Mouse (Mus musculus): ENCODE results near the gene Ctcf. TPM values are rescaled to one million over a fixed set of nuclear protein-coding genes. Genes with fewer than 3 reads are reported as not detected.

Ctcf gene
- total and polyA plus RNA-seq, 2 experiments from 2014 or later, result 52.5 to 86.0 TPM

DNA sequence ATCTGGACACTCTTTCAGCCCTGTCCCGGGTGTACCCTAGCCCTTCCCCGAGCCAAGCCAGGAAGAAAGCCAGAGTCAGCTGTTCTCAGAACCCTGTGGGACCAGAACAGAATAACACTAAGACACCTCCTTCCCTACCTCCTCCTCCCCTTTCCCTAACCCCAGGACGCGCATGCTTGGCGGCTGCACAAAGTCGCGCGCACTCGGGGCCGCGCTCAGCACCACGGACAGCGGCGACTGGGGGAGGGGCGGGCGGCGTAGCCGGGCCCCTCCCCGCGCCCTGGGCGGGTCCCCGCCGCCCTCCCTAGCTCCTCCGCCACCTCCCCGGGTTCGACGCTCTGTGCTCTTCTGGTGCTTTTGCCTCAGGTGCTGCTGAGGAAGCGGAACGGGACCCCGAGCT, 57.3 kb downstream of the Ctcf start:
- Histone ChIP-seq H3K9ac (peak overlapping the region; percentile 81), H3K27me3 (ENCODE audit: insufficient read depth, low read length) (no peaks in the 10 kb centered on the region), H3K4me2 (ENCODE audit: low read depth) (peak overlapping the region; percentile 83), H3K4me1 (ENCODE audit: insufficient read depth) (peaks cover 5% of the 10 kb centered on the region; the same call in 1 of the 2 replicates), H3K4me3 (ENCODE audit: low read depth, low read length) (peak overlapping the region; percentile 71), H3K27ac (ENCODE audit: low read depth, low read length) (peak overlapping the region; percentile 85), H3K9me3 (ENCODE audit: low read length) (no peaks in the 10 kb centered on the region), H3K36me3 (ENCODE audit: insufficient read depth) (peaks cover 32% of the 10 kb centered on the region)
- WGBS, result 1% methylated on average over 27 of the region's 30 CpGs
- DNase-seq (peak; percentile 87), ATAC-seq (peak; percentile 80)
- TF ChIP-seq CTCF (IDR thresholded peaks at IDR 0.05; ENCODE audit: low read depth), result no peak

DNA sequence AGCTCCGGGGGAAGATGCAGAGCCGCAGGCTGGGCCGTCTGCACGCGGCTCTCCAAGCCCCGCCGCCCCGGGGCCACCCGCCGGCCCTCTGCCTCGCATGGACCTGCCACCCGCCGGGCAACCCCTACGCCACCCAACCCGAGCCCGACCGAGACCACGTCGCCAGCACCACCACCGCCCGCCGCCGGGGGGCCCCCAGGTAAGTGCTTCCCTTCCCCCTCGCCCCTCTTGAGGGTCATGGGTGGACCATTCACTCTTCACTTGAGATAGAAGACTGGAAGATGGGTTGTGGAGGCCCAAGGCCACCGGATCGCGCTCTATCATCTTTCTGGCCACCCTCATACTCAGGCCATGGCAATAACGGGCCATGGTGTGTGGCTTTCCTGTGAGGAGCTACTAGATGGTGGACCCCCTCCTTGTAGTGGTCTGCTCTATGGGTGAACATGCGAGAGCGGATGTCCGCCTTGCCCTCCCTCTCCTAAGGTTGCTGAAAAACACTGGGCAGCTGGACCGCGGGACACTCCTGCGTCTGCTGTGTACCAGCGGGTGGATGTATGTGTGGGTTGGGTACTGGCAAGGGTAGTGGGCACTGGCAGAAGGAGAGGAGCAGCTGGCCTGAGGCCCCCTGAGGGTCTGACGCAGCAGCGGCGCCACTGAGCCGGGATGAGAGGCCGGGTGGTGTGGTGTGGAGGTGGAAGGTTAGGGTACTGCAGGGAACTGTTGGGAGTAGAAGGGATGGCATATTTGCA, 57.9 kb downstream of the Ctcf start:
- H3K4me3 ChIP-seq (ENCODE audit: low read depth, low read length), result peak overlapping the region; percentile 71
- H3K9ac ChIP-seq, result peak overlapping the region; percentile 81
- DNase-seq (peak; percentile 65), ATAC-seq (peak; percentile 78)
- H3K36me3 ChIP-seq (ENCODE audit: insufficient read depth), result peaks cover 36% of the 10 kb centered on the region
- WGBS, result 7% methylated on average over 40 of the region's 40 CpGs
- H3K4me1 ChIP-seq (ENCODE audit: insufficient read depth), result peaks cover 5% of the 10 kb centered on the region; the same call in 1 of the 2 replicates
- H3K9me3 ChIP-seq (ENCODE audit: low read length), result no peaks in the 10 kb centered on the region
- no peaks in the 10 kb centered on the region for H3K27me3 ChIP-seq (ENCODE audit: insufficient read depth, low read length)
- H3K27ac ChIP-seq (ENCODE audit: low read depth, low read length), result peak overlapping the region; percentile 85
- peak overlapping the region; percentile 83 for H3K4me2 ChIP-seq (ENCODE audit: low read depth)
- peak; percentile 57 for TF ChIP-seq CTCF (IDR thresholded peaks at IDR 0.05; ENCODE audit: low read depth)

GRCm38 (mm10) chr8:105695080-105695780, 58.9 kb downstream of the Ctcf start:
- 79% methylated on average over 30 of the region's 30 CpGs for WGBS

DNA sequence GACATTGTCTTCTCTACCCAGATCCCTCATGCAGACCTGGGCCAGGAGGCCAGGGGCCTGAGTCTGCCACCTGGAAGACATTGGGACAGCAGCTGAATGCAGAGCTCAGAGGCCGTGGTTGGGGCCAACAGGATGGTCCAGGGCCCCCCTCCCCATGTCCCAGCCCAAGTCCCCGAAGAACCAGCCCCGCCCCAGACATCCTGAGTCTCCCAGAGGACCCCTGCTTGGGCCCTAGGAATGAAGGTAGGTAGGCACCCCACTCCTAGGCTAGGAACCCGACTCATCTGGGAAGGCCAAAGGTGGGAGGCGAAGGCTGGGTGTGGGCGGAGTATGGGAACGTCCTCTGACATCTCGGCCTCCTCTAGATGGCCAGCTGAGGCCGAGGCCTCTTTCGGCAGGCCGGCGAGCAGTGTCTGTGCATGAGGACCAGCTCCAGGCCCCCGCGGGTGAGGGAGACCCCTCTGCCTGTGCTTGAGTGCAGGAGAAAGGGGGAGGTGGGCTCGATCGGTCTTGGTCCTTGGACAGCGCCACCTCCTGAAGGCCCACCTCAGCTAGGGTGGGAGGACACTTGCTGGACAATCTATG, 60.9 kb downstream of the Ctcf start:
- WGBS, result 94% methylated on average over 17 of the region's 17 CpGs
- Histone ChIP-seq H3K27me3 (ENCODE audit: insufficient read depth, low read length) (no peaks in the 10 kb centered on the region), H3K9ac (no peak overlapping the region), H3K9me3 (ENCODE audit: low read length) (no peaks in the 10 kb centered on the region), H3K36me3 (ENCODE audit: insufficient read depth) (peaks cover 36% of the 10 kb centered on the region), H3K27ac (ENCODE audit: low read depth, low read length) (no peak overlapping the region), H3K4me2 (ENCODE audit: low read depth) (no peak overlapping the region), H3K4me3 (ENCODE audit: low read depth, low read length) (no peak overlapping the region), H3K4me1 (ENCODE audit: insufficient read depth) (peaks cover 13% of the 10 kb centered on the region)
- DNase-seq (no peak), ATAC-seq (no peak)
- TF ChIP-seq CTCF (IDR thresholded peaks at IDR 0.05; ENCODE audit: low read depth), result no peak

More at GRCm38 (mm10) chr8:105695080-105695780, 58.9 kb downstream of the Ctcf start:
- no peak for TF ChIP-seq CTCF (IDR thresholded peaks at IDR 0.05; ENCODE audit: low read depth)
- no peaks in the 10 kb centered on the region for H3K27me3 ChIP-seq (ENCODE audit: insufficient read depth, low read length)
- H3K9ac ChIP-seq, result peak overlapping the region; percentile 81
- H3K4me2 ChIP-seq (ENCODE audit: low read depth), result peak overlapping the region; percentile 83
- DNase-seq (no peak), ATAC-seq (no peak)
- no peak overlapping the region for H3K27ac ChIP-seq (ENCODE audit: low read depth, low read length)
- H3K4me1 ChIP-seq (ENCODE audit: insufficient read depth), result peaks cover 10% of the 10 kb centered on the region
- H3K4me3 ChIP-seq (ENCODE audit: low read depth, low read length), result peak overlapping the region; percentile 71
- H3K9me3 ChIP-seq (ENCODE audit: low read length), result no peaks in the 10 kb centered on the region
- peaks cover 36% of the 10 kb centered on the region for H3K36me3 ChIP-seq (ENCODE audit: insufficient read depth)

- peaks cover 40% of the 10 kb centered on the region for H3K36me3 ChIP-seq (ENCODE audit: insufficient read depth)
- 93% methylated on average over 5 of the region's 5 CpGs for WGBS
- DNase-seq, result no peak
- H3K27ac ChIP-seq (ENCODE audit: low read depth, low read length), result no peak overlapping the region
- H3K9me3 ChIP-seq (ENCODE audit: low read length), result no peaks in the 10 kb centered on the region
- no peak overlapping the region for H3K4me3 ChIP-seq (ENCODE audit: low read depth, low read length)
- peaks cover 15% of the 10 kb centered on the region for H3K4me1 ChIP-seq (ENCODE audit: insufficient read depth)
- H3K9ac ChIP-seq, result no peak overlapping the region
- H3K4me2 ChIP-seq (ENCODE audit: low read depth), result no peak overlapping the region
- H3K27me3 ChIP-seq (ENCODE audit: insufficient read depth, low read length), result no peaks in the 10 kb centered on the region
- ATAC-seq, result no peak
- no peak for TF ChIP-seq CTCF (IDR thresholded peaks at IDR 0.05; ENCODE audit: low read depth)
These were observed 62.4 kb downstream of the Ctcf start for GRCm38 (mm10) chr8:105698734-105699133.

GRCm38 (mm10) chr8:105699488-105700215, 63.3 kb downstream of the Ctcf start:
- H3K27ac ChIP-seq (ENCODE audit: low read depth, low read length), result no peak overlapping the region
- ATAC-seq, result no peak
- H3K27me3 ChIP-seq (ENCODE audit: insufficient read depth, low read length), result no peaks in the 10 kb centered on the region
- peaks cover 15% of the 10 kb centered on the region for H3K4me1 ChIP-seq (ENCODE audit: insufficient read depth)
- WGBS, result 89% methylated on average over 11 of the region's 11 CpGs
- H3K4me3 ChIP-seq (ENCODE audit: low read depth, low read length), result peak overlapping the region; percentile 73
- DNase-seq, result no peak
- H3K9ac ChIP-seq, result peak overlapping the region; percentile 62
- TF ChIP-seq CTCF (IDR thresholded peaks at IDR 0.05; ENCODE audit: low read depth), result no peak
- no peaks in the 10 kb centered on the region for H3K9me3 ChIP-seq (ENCODE audit: low read length)
- peaks cover 48% of the 10 kb centered on the region for H3K36me3 ChIP-seq (ENCODE audit: insufficient read depth)
- H3K4me2 ChIP-seq (ENCODE audit: low read depth), result peak overlapping the region; percentile 81

All from forebrain, postnatal 0 days (tissue).